Mouse (Mus musculus): ENCODE measurements around the gene Olfr314.
"Not testable (repeated sequence)": the region's sequence is repeated elsewhere in the genome, so short reads cannot be mapped to it uniquely, and the experiment has no call there.

DNA sequence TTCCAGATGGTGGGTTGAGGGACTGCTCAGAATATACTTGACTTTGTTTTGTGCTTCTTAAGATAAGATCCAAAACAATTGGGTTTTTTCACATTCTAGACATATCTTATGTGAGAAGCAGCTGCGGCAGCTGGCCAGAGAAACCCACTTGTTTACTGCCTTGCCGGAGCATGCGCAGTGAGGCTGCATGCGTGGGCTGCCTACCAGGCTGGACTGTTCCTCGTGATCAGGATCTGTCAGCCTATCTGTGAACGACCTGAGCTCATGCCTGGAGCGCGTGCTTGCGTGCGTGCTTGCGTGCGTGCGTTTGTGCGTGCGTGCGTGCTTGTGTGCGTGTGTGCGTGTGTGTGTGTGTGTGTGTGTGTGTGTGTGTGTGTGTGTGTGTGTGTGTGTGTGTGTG, 31.7 kb upstream of the Olfr314 start:
- TF ChIP-seq CTCF (IDR thresholded peaks at IDR 0.05); POLR2A (IDR thresholded peaks at IDR 0.05; ENCODE audit: insufficient read depth, low read depth, low read length): not testable (repeated sequence)

Measured in heart, adult 2 months (tissue).